Mouse (Mus musculus) lung, adult 2 months (tissue): ENCODE data around the gene Lrba. TPM values are rescaled to one million over a fixed set of nuclear protein-coding genes. Genes with fewer than 3 reads are reported as not detected.

Experiments used
- DNase-seq: peaks from one replicate; pipeline ENCODE4 v3.0.0; 2022
- H3K4me1 ChIP-seq: fragments of 200-500 bp; 2 replicates; pipeline ENCODE4 v1.6.1; 2011; ENCODE audit warnings: low read length; ENCODE audit not compliant: control insufficient read depth, insufficient read depth
- H3K4me3 ChIP-seq: fragments of 200-500 bp; replicated peaks from 2 replicates; pipeline ENCODE3; 2011; ENCODE audit warnings: low read depth, mild to moderate bottlenecking, control low read depth, low read length; ENCODE audit errors: extremely low read depth
- CTCF ChIP-seq: fragments of 200-500 bp; IDR thresholded peaks from 2 replicates; pipeline ENCODE4 v1.5.1; 2011; ENCODE audit warnings: mild to moderate bottlenecking, low read length, control low read depth; ENCODE audit not compliant: insufficient read depth
- POLR2A ChIP-seq: fragments of 200-500 bp; IDR thresholded peaks from 2 replicates; pipeline ENCODE4 v1.6.1; 2011; ENCODE audit warnings: low read depth, mild to moderate bottlenecking, control low read depth, low read length, borderline replicate concordance; ENCODE audit errors: extremely low read depth
- WGBS: fragments of 180-500 bp; shearing (Covaris S2); methylation state at CpG from one replicate; pipeline ENCODE4 v1.1.7; 2018; 5-methylcytosine and 5-hydroxymethylcytosine counted together
- polyA plus RNA-seq: library from polyadenylated mRNA; depleted of rRNA; stranded (reverse); fragments of >200 nt; gene quantifications from 2 replicates; pipeline ENCODE4 v1.2.3, GENCODE M21; 2012

Gene Lrba
- polyA plus RNA-seq, 1 experiment, result 13.5 TPM

GRCm38 (mm10) chr3:86784051-86784450 is 559.6 kb downstream of the Lrba start:
- TF ChIP-seq CTCF (no peak), POLR2A (no peak)
- Histone ChIP-seq H3K4me3 (no peak overlapping the region), H3K4me1 (peaks cover 3% of the 10 kb centered on the region)
- 87% methylated on average over 3 of the region's 3 CpGs for WGBS
- DNase-seq, result no peak

DNA sequence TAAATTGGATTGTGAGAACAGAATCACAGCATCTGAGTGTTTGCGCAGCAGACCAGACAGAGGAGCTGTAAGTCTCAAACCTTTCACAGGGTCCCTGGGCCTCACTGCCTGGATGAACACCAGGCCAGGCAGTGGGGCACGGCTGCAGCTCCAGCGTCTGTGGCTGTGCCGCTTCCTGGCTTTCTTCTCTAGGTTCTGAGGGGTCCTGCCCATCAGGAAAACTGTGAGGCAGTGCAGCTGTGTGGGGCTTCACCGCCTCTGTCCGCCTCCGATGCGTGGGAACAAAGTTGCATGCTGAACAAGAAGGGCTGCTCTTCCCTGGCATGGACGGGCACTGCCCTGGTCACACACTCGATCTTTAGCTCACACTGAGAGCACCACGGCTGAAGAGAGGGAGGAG is 560.5 kb downstream of the Lrba start:
- no peak overlapping the region for H3K4me3 ChIP-seq
- 69% methylated on average over 11 of the region's 11 CpGs for WGBS
- TF ChIP-seq CTCF (no peak), POLR2A (no peak)
- H3K4me1 ChIP-seq, result peaks cover 7% of the 10 kb centered on the region
- no peak for DNase-seq

- 67% methylated on average over 12 of the region's 12 CpGs for WGBS
- TF ChIP-seq CTCF (no peak), POLR2A (no peak)
- Histone ChIP-seq H3K4me1 (peaks cover 7% of the 10 kb centered on the region), H3K4me3 (no peak overlapping the region)
- no peak for DNase-seq
Observed at GRCm38 (mm10) chr3:86786280-86786679, 561.8 kb downstream of the Lrba start.

GRCm38 (mm10) chr3:86786845-86787351 is 562.4 kb downstream of the Lrba start:
- no peak overlapping the region for H3K4me3 ChIP-seq
- 57% methylated on average over 11 of the region's 11 CpGs for WGBS
- peaks cover 7% of the 10 kb centered on the region for H3K4me1 ChIP-seq
- DNase-seq, result peak; percentile 20
- TF ChIP-seq CTCF (no peak), POLR2A (no peak)

GRCm38 (mm10) chr3:86787423-86788123 is 563.1 kb downstream of the Lrba start:
- 78% methylated on average over 10 of the region's 10 CpGs for WGBS
- H3K4me3 ChIP-seq, result no peak overlapping the region
- no peak for TF ChIP-seq POLR2A
- TF ChIP-seq CTCF, result no peak
- peaks cover 7% of the 10 kb centered on the region; the same call in 1 of the 2 replicates for H3K4me1 ChIP-seq
- DNase-seq, result no peak

DNA sequence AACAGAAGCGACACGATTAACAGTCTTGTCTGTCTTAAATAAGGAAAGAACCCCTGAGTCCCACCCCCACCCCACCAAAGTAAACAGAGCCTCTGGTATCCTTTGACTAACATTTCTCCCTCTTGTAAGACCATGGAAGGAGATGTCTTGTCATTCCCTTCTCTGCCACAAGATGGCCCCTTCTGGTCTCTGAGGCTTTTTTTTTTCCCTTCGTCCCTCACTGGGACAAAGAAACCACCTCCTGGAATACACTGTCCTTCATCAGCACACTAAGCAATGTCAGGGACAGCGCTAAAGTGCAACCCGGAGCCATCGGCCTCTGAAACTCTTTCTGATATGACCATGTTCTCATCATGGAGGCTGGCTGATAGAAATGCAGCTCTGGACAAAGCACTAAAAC is 564.2 kb downstream of the Lrba start:
- TF ChIP-seq CTCF (no peak), POLR2A (no peak)
- DNase-seq, result peak; percentile 34
- 20% methylated on average over 6 of the region's 6 CpGs for WGBS
- Histone ChIP-seq H3K4me1 (peaks cover 12% of the 10 kb centered on the region), H3K4me3 (no peak overlapping the region)

- peaks cover 12% of the 10 kb centered on the region for H3K4me1 ChIP-seq
- no peak for DNase-seq
- 69% methylated on average over 5 of the region's 5 CpGs for WGBS
Observed at GRCm38 (mm10) chr3:86789752-86790151, 565.3 kb downstream of the Lrba start.

DNA sequence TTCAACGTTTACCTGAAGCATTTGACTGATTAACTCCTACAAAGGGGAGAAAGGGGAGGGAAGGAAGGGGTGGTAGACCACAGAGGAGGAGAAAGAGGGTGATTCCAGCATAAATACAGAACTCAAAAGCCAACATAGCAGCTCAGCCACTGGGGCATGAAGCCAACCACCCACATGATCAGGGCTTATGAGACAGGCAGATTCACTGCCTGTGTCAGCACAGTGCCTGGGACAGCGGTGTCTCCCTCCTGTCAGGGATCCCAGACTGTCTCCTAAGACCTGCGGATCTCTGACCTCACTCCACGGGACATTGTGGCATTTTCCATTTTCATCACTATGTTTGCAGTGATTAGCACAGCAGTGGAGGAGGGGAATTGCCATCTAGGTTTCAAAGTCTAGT is 568.8 kb downstream of the Lrba start:
- no peak for DNase-seq
- no peak for TF ChIP-seq POLR2A
- TF ChIP-seq CTCF, result no peak
- no peak overlapping the region for H3K4me3 ChIP-seq
- peaks cover 12% of the 10 kb centered on the region for H3K4me1 ChIP-seq
- WGBS, result 32% methylated on average over 4 of the region's 4 CpGs

More at GRCm38 (mm10) chr3:86789752-86790151, 565.3 kb downstream of the Lrba start:
- TF ChIP-seq CTCF, result no peak
- no peak for TF ChIP-seq POLR2A
- no peak overlapping the region for H3K4me3 ChIP-seq

GRCm38 (mm10) chr3:86793720-86794191 is 569.3 kb downstream of the Lrba start:
- TF ChIP-seq CTCF (no peak), POLR2A (no peak)
- Histone ChIP-seq H3K4me3 (no peak overlapping the region), H3K4me1 (peaks cover 12% of the 10 kb centered on the region)
- DNase-seq, result no peak
- 32% methylated on average over 1 of the region's 1 CpGs for WGBS

DNA sequence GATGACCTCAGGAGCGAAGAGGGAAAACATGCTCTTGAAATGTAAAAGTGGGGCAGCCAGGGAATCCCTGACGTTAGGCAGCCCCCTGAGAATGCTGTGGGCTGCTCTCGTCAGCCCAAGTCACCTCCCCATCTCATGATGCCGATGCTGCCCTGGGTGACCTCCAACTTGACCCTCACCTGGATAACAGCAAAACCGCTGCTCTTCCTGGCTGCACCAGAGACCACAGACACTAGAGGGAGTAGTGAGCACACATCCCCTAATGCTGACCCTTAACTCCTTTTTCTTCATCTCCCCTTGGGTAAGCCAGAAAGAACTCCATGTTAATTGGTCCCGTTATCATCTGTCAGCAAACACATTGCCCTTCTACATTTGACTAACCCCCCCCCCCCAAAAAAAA is 572.2 kb downstream of the Lrba start:
- H3K4me3 ChIP-seq, result no peak overlapping the region
- DNase-seq, result no peak
- H3K4me1 ChIP-seq, result peaks cover 5% of the 10 kb centered on the region
- 54% methylated on average over 6 of the region's 6 CpGs for WGBS
- no peak for TF ChIP-seq POLR2A
- TF ChIP-seq CTCF, result peak; percentile 68
